Mouse (Mus musculus): ENCODE results near the gene Zfp786.
"Not testable (repeated sequence)": the region's sequence is repeated elsewhere in the genome, so short reads cannot be mapped to it uniquely, and the experiment has no call there.

Gene Zfp786

DNA sequence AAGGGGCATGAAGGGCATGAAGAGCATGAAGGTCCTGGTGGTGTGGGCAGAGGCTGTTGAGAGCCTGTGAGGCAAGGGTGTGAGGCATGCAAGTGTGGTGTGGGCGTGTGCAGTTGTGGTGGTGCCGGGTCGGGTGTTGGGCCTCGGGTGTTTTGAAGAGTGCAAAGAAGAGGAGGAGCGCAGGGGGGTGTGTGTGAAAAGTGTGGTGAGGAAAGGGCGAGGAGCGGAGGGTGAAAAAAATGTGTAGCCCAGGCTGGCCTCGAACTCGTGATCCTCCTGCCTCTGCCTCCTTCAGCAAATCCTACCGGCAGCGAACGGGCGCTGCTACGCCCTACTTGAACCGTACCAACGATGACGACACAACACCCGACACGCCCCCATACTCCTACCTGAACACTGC lies 58.9 kb downstream of the Zfp786 start:
- not testable (repeated sequence) for DNase-seq

DNA sequence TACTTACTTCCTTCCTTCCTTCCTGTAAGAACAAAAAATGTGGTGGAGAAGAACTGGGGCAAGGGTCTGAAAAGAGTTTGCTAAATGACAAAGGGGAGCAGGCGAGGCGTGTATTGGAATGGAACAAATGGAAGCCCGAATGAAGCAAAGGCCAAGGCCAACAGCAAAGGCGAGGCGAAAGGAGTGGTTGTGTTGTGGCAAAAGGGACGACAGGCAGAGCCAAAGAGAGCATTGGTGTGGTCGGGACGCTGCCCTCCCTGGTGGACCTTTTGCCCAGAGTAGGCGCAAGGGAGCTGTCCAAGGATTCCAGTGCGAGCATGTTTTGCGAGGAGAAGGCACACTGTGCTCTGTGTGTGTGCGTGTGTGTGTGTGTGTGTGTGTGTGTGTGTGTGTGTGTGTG lies 59.6 kb downstream of the Zfp786 start:
- not testable (repeated sequence) for DNase-seq

DNA sequence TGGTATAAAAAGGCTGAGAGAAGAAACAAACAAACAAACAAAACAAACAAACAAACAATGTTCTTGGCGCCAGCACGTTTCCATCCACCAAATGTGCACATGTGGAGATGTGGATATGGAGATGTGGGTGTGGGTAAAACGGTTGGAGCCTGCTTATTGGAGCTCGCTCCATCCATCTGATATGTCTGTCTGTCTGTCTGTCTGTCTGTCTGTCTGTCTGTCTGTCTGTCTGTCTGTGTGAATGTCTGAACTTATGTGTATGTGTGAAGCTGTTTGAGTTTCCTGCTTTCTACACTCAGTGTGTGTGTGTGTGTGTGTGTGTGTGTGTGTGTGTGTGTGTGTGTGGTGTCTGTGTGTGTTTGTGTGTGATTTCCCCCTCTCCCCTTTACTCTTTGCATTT lies 60.8 kb downstream of the Zfp786 start:
- not testable (repeated sequence) for DNase-seq

Measured in kidney, postnatal 14 days (tissue).